Mouse (Mus musculus): ENCODE measurements around the gene Hoxd3. TPM values are rescaled to one million over a fixed set of nuclear protein-coding genes. Genes with fewer than 3 reads are reported as not detected.

The Hoxd3 gene
- polyA plus RNA-seq, 3 experiments from 2014 or later, result not detected

DNA sequence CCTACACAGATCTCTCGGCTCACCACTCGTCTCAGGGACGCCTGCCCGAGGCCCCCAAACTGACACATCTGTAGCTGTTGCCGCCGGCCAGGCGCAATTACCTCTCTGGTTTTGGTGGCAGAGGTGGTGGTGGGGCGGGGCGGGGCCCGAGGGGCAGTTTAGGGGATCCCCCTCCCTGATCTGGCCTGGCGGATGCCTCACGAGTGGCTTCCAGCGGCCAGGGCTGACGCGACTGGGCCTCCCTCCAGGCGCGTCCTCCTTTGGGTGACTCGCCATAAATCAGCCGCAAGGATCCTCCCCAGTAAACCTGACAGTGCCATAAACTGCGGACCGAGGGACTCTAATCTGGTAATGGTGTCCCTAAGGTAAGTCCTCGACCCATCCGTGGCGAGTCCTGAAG lies 35.3 kb downstream of the Hoxd3 start:
- ATAC-seq, result no peak

DNA sequence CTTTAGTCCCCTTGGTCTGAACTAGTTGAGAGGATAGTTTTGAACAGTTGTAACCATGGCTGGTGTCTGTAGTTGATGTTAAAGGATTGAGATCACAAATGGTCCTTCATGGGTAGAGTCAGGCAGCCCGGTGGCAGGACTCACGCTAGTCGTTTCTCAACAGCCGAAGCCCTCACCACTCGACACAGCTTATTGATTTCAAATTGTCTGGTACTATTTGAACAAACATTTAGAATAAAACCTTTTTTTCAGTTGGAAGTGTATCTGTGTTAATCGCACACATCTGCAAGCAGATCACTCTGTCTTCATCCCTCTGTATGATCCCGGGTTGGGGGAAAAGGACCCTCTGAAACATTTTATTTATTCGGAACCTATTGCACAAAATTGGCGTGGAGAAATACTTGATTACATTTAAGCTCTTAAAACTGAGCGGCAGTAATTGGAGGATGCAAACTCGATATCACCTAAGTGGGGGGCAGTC lies 36.0 kb downstream of the Hoxd3 start:
- no peak for ATAC-seq

DNA sequence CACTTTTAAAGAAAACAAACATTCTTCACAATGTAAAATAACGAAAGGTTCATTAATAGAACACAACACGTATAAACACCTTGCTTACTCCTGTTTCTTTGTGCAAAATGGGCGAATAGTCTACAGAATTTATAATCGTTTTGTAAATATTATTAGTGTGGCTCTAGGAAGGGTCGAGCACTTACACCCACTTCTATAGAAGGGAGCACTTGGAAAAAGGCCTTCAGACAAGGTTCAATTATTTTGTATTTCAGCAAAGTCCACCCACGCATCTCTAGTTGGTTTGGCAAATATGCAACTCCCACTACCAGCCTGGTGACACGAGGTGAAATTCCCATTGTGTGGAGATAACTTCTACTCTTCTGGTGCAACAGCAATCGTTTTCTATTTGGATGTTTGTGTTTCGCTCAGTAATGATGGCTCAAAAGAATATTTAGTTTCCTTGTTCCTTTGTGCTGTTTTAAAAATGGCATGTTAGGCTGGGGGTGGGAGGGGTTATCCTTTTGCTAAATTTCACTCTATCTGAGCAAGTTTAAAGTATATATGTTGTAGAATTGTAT lies 36.8 kb downstream of the Hoxd3 start:
- no peak for ATAC-seq

DNA sequence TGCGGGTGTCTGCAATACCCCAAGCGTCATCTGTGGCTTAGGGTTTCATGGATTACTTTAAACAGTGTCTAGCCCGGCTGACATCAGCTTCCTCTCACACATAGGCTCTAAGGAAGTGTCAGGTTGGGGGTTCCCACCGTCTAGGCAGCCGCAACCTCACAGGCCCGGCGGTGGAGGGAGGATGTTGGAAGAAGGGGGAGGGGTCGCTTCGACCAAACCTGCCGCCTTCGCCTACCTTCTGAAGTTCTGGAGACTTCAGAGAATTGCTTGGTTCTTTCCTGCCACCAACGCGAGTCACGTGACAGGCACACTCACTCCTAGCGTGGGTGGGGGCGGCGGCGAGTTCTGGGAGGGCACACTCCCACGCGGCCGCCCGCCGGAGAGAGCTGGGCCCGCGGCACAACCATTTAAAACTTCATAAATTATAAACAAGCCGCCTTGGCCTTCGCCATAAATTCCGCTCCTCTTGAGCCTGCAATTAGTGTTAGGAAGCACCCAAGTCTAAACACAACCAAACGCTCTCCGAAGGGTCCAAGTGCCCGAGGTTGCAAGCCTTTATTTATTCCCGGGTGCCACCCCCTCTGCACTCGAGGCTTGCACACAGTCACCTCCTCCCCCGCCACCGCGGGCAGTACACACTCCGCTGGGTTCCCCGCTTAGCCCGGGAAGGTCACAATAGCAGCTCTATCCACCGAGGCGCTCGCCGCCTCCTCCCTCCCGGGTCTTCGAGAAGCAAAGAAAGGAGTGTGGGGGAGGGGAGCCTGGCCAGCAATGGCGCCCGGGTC lies 37.8 kb downstream of the Hoxd3 start:
- peak; percentile 82 for ATAC-seq

DNA sequence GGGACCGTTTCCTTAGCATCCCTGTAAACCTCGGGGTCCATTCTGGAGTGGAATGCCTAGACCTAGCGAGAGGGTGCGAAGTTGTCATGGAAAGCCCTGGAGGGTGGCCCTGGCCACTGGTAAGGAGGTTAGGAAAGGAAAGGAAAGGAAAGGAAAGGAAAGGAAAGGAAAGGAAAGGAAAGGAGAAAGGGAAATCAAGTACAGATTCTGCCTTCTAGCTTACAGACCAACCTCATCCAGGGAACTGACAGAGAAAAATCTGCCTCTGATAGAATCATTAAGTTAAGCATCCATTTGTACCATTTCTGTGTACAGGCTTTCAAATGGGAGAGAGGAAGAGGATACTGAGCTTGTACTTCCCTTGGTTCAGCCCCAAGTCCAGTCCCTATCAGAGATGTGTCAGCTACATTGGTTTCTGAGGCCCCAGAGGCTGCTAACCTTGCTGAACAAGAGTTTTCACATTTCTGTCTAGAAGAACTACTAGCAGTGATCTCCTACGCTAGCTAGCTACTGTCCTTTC lies 39.1 kb downstream of the Hoxd3 start:
- ATAC-seq, result no peak

DNA sequence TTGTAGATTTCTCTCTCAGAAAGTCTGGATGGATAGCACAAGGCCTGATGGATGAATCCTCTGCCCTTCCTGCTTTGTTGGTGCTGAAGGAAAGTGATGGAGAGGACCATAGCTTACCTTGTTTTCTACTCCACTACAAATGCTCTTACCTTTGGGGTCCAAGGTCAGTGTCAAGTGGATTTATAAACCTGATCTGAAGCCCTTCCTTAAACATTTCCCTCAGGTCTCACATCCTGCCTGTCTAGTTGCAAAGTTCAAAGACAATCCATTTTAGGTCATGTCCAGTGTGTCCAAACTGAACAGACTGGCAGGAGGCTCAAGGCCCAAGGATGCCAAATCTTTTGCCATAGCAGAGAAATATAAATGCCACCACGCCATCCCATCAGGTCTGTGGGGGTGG lies 40.1 kb downstream of the Hoxd3 start:
- ATAC-seq, result no peak

DNA sequence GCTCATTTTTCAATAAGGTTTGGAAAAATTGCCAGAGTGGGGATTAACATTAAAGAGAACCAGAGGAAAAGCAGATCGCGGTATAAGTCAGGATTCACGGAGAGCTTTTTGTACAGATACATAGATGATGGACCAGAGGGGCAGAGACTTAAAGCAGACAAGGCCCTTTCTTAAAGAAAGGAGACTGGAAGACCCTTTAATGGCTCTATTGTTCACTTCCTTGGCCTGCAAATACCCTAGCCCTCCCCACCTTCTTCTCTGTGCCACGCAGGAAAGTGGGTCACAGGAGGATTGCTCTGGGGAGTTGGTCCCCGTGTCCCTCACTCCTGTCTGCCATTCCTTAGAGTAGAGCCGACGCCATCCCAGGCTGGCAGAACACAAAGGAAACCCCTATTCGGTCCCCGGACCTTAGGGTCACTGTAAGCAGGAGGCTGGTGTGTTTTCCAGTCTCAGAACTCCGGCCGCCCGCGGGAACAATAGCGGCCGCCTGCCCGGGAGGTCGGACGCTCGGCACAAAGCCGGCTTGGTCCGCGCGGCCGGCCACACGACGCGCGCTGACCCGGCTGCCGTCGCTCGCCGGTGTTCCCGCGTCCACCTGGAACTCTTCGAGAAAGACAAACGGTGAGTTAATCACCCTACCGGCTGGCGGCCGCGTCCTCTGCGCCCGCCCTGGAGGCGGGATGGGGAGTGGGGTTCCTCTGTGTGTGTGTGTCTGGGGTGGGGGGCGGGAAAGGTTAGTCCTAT lies 40.9 kb downstream of the Hoxd3 start:
- ATAC-seq, result no peak

DNA sequence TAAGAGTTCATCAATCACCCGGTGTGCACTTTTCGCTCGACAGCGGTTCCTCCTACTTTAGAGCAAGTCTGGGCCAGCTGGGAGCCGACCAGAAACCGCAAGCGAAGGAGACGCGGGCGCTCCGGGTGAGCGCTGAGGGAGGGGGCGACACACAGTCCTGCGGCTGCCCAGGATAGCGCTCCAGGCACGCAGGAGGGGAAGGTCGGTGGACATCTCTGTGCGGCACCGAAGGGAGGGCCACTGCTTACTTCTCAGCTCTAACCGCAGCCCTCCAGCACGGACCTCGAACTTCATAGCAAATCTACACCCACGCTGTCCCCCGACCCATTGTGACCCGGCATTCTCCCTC lies 41.4 kb downstream of the Hoxd3 start:
- ATAC-seq, result no peak

DNA sequence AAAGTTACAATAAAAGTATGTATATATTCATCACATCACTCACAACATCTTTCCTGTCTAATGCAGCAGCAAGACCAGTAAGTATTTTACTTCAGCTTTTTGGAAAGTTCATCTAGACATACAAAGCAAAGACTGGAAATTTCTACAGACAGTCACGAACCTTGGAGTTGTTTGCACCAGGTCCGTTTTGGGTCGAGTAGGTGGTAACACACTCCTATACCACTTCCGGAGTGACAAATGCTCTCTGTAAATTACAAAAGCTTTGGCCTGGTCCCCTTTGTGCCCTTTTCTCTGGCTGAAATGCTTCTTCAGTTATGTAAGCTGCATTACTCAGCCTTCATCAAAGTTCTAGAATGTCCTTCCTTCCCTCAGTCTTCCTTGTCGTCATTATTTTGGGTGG lies 42.0 kb downstream of the Hoxd3 start:
- ATAC-seq, result no peak

DNA sequence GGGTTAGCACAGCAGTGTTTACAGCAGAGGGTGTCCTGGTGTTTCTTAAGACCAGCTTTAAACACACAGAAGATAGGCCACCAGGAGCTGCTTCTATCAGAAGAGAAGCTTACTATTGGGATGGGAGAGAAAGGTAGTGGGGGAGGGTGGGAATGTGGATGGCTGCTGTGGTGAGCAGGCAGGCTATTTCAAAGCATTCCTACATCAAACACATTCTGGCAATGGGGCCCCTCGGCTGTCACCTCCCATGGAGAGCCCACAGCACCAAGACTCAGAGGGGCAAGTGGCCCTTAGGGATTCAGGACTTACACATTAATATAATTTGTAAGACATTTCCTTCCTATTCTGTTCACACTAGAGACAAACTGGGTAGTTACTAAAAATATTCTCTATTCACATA lies 48.4 kb downstream of the Hoxd3 start:
- no peak for ATAC-seq

DNA sequence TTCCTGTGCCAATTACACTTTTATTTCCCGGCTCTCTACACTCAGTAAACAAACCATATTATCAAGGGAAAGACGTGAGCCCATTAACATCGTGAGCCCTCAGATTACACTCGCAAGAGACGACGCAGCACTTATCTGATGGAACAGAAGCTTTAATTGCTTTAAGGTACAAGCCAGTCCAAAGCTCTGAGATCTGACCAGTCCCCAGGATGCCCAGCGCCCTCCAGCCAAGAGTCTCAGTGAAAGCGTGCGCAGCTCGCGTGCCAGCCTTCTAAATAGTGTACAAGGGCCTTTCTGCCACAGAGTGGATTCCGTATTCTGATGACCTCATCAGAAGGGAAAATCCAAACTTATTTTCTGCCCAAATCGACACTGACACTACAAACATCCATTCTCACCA lies 50.2 kb downstream of the Hoxd3 start:
- ATAC-seq, result no peak

DNA sequence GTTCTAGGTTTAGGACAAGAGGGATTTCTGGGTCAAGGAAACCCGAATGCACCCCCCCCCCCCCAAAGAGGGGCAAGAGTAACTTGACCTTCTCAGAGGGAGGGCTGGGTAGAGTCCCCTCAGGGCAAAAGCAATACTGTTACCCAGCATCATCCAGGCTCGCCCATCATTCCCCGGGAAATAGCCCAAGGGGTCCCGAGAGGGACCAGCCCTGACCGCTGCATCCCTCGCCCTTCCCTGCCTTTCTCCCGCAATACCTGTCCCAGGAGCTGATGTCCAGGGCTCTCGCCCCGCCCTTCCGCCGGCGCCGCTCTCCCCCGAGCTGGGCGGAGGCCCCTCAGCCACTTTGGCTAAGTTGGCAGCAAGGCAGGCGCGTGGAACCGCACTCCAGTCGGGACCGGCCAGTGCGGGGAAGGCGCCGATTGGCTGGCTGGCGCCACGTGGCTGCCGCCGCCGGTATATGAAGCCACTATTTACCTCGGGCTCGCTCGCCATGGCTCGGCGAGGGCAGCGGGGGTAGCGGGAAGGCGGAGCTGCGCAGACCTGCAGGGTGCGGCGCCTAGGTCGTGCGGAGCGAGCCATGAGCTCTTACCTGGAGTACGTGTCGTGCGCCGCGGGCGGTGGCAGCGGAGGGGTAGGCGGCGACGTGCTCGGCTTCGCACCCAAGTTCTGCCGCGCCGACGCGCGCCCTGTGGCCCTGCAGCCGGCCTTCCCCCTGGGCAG lies 51.0 kb downstream of the Hoxd3 start, which contains the start of gene Hoxd1:
Gene Hoxd1 (plus strand): TSS at position 459 of the 723 bp plus-strand sequence.
- ATAC-seq, result no peak

DNA sequence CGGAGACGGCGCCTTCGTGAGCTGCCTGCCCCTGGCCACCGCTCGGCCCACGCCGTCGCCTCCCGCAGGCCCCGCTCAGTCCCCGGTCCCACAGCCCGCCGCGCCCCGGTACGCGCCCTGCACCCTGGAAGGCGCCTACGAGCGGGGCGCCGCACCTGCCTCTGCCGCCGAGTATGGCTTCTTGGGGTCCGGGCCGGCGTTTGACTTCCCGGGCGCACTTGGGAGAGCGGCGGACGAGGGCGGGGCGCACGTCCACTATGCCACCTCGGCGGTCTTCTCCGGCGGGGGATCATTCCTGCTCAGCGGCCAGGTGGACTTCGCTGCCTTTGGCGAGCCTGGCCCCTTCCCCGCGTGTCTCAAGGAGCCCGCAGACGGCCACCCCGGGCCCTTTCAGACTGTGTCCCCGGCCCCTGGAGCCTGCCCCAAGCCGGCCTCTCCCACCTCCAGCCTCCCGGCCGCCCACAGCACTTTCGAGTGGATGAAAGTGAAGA lies 51.6 kb downstream of the Hoxd3 start:
- ATAC-seq, result no peak

DNA sequence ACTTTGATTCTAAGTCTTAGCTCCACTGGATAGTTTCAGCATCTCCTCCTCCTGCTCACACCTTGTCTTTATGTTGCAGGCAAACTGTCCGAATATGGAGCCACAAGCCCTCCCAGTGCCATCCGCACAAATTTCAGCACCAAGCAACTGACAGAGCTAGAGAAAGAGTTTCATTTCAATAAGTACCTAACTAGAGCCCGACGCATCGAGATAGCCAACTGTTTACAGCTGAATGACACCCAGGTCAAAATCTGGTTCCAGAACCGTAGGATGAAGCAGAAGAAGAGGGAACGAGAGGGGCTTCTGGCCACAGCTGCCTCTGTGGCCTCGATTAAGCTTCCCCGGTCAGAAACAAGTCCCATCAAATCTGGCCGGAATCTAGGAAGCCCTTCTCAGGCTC lies 52.2 kb downstream of the Hoxd3 start:
- no peak for ATAC-seq

DNA sequence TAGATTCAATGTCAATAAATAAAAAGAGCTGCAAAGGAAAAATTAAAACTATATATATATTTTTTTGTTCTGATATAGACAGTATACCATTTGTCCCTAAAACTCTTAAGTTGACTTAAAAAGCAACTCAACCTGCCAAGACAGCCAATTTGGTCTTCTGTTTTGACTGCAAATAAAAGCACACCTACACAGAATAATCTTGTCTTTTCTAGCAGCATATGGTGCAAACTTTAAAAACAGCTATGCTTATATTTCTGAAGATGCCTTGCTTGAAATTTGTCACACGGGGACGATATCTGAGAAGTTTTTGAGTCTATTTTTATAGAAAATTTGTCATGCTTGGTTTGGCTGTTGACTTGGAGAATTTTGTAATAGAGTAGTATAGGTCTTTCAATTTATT lies 62.6 kb downstream of the Hoxd3 start:
- no peak for ATAC-seq

DNA sequence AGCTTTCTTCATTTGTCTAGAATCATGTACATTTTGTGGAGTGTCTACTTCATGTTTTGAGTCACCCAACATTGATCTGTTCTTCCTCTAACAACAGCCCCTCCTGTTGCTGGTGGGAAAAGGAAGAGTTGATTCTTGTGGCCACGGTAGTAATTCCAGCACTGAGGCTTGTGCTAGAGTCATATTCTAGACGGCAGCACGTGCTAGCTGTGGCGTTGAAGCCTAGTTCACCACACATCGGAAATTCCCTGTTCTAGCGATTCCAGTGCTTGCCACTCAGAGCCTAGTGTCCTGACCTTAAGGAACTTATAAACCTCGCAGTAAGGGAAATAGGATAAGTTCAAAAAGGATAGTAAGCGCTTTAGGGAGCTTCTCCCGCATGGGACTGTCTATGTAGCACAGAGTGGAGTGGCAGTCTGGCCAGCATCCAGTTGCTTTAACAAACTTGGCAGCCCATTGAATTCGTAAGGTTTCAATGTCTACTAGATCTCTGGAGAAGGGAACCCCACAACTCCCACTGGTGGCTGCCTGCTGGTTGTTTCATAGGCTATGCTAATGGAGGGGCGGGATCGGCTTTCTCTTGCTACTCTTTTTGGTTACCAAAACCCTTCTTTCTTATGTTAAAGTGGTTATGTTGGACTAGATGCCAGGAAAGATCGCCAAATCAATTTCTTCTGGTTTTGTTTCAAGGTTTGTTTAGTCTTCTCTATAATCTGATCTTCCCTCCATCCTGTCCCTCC lies 66.0 kb downstream of the Hoxd3 start:
- ATAC-seq, result no peak

DNA sequence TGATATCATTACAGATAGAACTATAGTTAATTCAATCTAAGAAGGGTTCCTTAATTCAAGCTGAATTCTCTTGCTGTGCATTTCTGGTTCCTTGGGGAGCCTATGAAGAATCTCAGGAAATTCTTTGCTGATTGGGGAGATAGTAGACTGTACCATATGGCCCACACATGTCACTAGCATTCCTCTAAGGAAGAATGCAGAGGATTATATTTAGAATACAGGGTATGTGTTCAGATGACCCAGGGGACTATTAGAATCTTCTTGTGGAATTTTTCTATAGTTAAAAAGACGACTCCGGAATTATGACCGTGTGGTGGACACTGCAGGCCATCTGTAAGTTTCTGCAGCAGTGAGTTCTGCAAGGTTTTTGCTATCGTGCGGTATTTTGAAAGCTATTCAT lies 69.7 kb downstream of the Hoxd3 start:
- no peak for ATAC-seq

DNA sequence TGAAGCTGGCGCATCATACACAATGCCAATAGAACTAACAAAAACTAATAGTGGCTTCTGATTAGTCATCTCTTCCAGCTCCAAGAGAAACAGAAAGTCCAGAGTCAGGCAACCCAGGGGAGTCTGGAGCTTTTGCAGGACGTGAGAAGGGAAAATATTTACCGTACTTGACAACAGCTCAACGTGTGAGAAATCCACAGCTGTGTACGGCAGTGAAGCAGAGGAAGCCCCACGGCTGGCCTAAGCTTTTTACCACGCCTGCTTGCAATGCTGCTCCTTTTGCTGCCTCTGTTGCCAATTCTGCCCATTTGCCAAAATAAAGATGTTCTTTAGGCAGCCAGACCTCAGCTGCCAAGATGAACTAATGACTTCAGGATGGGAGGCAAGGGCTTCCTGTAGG lies 83.8 kb downstream of the Hoxd3 start:
- ATAC-seq, result no peak
